21 mouse cellular contexts compared by ENCODE assay signal in the genomic region with DNA sequence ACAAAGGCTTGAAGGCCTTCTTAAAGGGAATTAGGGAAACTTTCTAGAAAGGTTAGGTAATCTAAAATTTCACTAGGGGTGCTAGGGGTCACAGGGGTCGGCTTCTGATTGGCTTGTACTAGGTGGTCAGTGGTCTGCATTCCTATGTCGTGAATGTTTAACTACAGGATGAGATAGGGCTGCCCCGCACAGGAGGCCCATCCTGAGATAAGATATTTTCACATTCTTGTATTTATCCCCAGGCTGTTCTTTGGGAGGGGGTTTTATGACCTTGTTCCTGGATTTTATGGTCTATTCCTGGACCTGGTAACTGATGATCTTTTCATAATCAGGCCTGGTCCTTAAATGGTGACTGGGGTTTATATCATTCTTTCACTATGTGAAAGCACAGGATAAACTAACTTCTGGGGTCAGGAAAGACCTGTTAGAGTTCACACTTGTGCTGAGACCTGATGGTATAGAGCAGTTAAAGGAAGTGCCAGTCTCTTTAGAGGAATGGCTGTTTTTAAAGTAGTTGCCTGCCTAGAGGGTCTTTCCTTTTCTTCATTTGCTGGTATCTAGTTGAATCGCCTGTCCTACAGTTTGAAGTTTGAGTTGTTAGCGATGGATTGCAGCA.
"Had no signal": no experiment of that assay in that cellular context is flagged by ENCODE, and none has a peak within 500 bp of the region (broad histone marks: within the 10 kb centered on the region; RNA-seq: fewer than 3 reads in every experiment).

No protein-coding gene starts in this region.

- ATAC-seq: liver, postnatal 0 days; lung, postnatal 0 days; midbrain, embryonic 13.5 days; midbrain, embryonic 15.5 days had no signal

- H3K4me1 ChIP-seq: liver, embryonic 15.5 days; lung, embryonic 15.5 days; megakaryocyte, embryonic 14.5 days; midbrain, embryonic 13.5 days; stomach, embryonic 15.5 days had no signal

- H3K36me3 ChIP-seq: liver, embryonic 15.5 days; lung, embryonic 15.5 days; midbrain, embryonic 13.5 days; midbrain, embryonic 15.5 days; neural tube, embryonic 13.5 days; neural tube, embryonic 15.5 days; stomach, embryonic 15.5 days had no signal

- H3K9me3 ChIP-seq: lung, embryonic 15.5 days; midbrain, embryonic 13.5 days; midbrain, embryonic 15.5 days; neural tube, embryonic 13.5 days; neural tube, embryonic 15.5 days; stomach, embryonic 15.5 days had no signal

- H3K4me2 ChIP-seq: liver, embryonic 15.5 days; lung, embryonic 15.5 days; midbrain, embryonic 11.5 days; midbrain, embryonic 13.5 days; midbrain, embryonic 15.5 days; neural tube, embryonic 13.5 days; neural tube, embryonic 15.5 days; stomach, embryonic 15.5 days had no signal

- H3K9ac ChIP-seq: liver, embryonic 15.5 days; liver, postnatal 0 days; lung, embryonic 15.5 days; midbrain, embryonic 13.5 days; midbrain, embryonic 15.5 days; neural tube, embryonic 13.5 days; neural tube, embryonic 15.5 days; stomach, embryonic 15.5 days had no signal

- H3K4me3 ChIP-seq: liver, embryonic 15.5 days; lung, embryonic 15.5 days; megakaryocyte, embryonic 14.5 days; midbrain, embryonic 13.5 days; midbrain, embryonic 15.5 days; myocyte; neural tube, embryonic 13.5 days; neural tube, embryonic 15.5 days; stomach, embryonic 15.5 days had no signal

- H3K27ac ChIP-seq: liver, embryonic 15.5 days; lung, embryonic 15.5 days; macrophage; midbrain, embryonic 13.5 days; midbrain, embryonic 15.5 days; neural tube, embryonic 13.5 days; neural tube, embryonic 15.5 days; stomach, embryonic 15.5 days; stomach, postnatal 0 days had no signal

- H3K27me3 ChIP-seq: liver, embryonic 15.5 days; lung, embryonic 15.5 days; megakaryocyte, embryonic 14.5 days; midbrain, embryonic 13.5 days; midbrain, embryonic 15.5 days; neural tube, embryonic 13.5 days; neural tube, embryonic 15.5 days; stomach, embryonic 15.5 days had no signal

- DNase-seq: liver, postnatal 0 days; lung, adult 2 months; lung, postnatal 14 days; lung, postnatal 36 days; right cerebral cortex, postnatal 14 days; thymus, adult 2 months; thymus, postnatal 25 days; thymus, postnatal 4 days had no signal
